Mouse (Mus musculus): ENCODE measurements around the gene E130308A19Rik. TPM values are rescaled to one million over a fixed set of nuclear protein-coding genes. Genes with fewer than 3 reads are reported as not detected.
A peak's percentile ranks its signal among the peaks of the same experiment; 100 is the strongest.

The E130308A19Rik gene
- total RNA-seq, 2 experiments from 2014 or later, result 7.1 TPM

GRCm38 (mm10) chr4:59682491-59682890 is 56.5 kb downstream of the E130308A19Rik start:
- no peak for DNase-seq

GRCm38 (mm10) chr4:59682950-59683349 is 56.9 kb downstream of the E130308A19Rik start:
- DNase-seq, result no peak

- DNase-seq, result no peak
Observed at GRCm38 (mm10) chr4:59684306-59684705, 58.3 kb downstream of the E130308A19Rik start.

GRCm38 (mm10) chr4:59686716-59687115 is 60.7 kb downstream of the E130308A19Rik start:
- no peak for DNase-seq

GRCm38 (mm10) chr4:59689055-59689454 is 63.0 kb downstream of the E130308A19Rik start:
- no peak for DNase-seq

- DNase-seq, result no peak
Observed at GRCm38 (mm10) chr4:59690145-59690544, 64.1 kb downstream of the E130308A19Rik start.

- no peak for DNase-seq
Observed at GRCm38 (mm10) chr4:59696846-59697245, 70.8 kb downstream of the E130308A19Rik start.

GRCm38 (mm10) chr4:59697869-59698268 is 71.9 kb downstream of the E130308A19Rik start:
- no peak for DNase-seq

- DNase-seq, result no peak
Observed at GRCm38 (mm10) chr4:59699014-59699792, 73.2 kb downstream of the E130308A19Rik start.

- DNase-seq, result no peak
Observed at GRCm38 (mm10) chr4:59709321-59709720, 83.3 kb downstream of the E130308A19Rik start.

GRCm38 (mm10) chr4:59710736-59711389 is 84.9 kb downstream of the E130308A19Rik start:
- DNase-seq, result no peak

GRCm38 (mm10) chr4:59712451-59712850 is 86.4 kb downstream of the E130308A19Rik start:
- no peak for DNase-seq

- DNase-seq, result no peak
Observed at GRCm38 (mm10) chr4:59712955-59713354, 86.9 kb downstream of the E130308A19Rik start.

GRCm38 (mm10) chr4:59714472-59714871 is 88.5 kb downstream of the E130308A19Rik start:
- no peak for DNase-seq

GRCm38 (mm10) chr4:59714926-59715325 is 88.9 kb downstream of the E130308A19Rik start:
- no peak for DNase-seq

- no peak for DNase-seq
Observed at GRCm38 (mm10) chr4:59715531-59715930, 89.5 kb downstream of the E130308A19Rik start.

GRCm38 (mm10) chr4:59717349-59717748 is 91.3 kb downstream of the E130308A19Rik start:
- peak in 1 of 2 experiments; percentile 11 for DNase-seq

- DNase-seq, result no peak
Observed at GRCm38 (mm10) chr4:59718542-59718941, 92.5 kb downstream of the E130308A19Rik start.

- no peak for DNase-seq
Observed at GRCm38 (mm10) chr4:59719481-59720355, 93.7 kb downstream of the E130308A19Rik start.

- no peak for DNase-seq
Observed at GRCm38 (mm10) chr4:59721811-59722210, 95.8 kb downstream of the E130308A19Rik start.

- no peak for DNase-seq
Observed at GRCm38 (mm10) chr4:59725579-59725978, 99.6 kb downstream of the E130308A19Rik start.

GRCm38 (mm10) chr4:59726501-59726900 is 100.5 kb downstream of the E130308A19Rik start:
- DNase-seq, result no peak

Measured in heart, adult 18-20 months (tissue).